ENCODE assay signal across 27 mouse cellular contexts in genomic region chr13:94573356-94573755, GRCm38 (mm10).
DNase-seq lines count a peak whose midpoint lies in the region; ATAC-seq and TF ChIP-seq lines count a peak whose summit lies in the region.
"Had no signal": no experiment of that assay in that cellular context is flagged by ENCODE, and none has a peak within 500 bp of the region (broad histone marks: within the 10 kb centered on the region; RNA-seq: fewer than 3 reads in every experiment).

No protein-coding gene starts in this region.

- H3K36me3 ChIP-seq in limb, embryonic 14.5 days (ENCODE audit: control insufficient read depth, insufficient read depth, low read length) = no peaks in the 10 kb centered on the region
- H3K36me3 ChIP-seq in limb, embryonic 10.5 days = no peaks in the 10 kb centered on the region
- H3K36me3 ChIP-seq: heart, embryonic 12.5 days; limb, embryonic 12.5 days; liver, embryonic 13.5 days; midbrain, embryonic 13.5 days; neural tube, embryonic 12.5 days had no signal

- no peak overlapping the region for H3K4me3 ChIP-seq in limb, embryonic 14.5 days (replicated peaks; ENCODE audit: low read length)
- H3K4me3 ChIP-seq in limb, embryonic 10.5 days = no peak overlapping the region
- H3K4me3 ChIP-seq: heart, embryonic 12.5 days; limb, embryonic 12.5 days; liver, embryonic 13.5 days; megakaryocyte, embryonic 14.5 days; midbrain, embryonic 13.5 days; neural tube, embryonic 12.5 days had no signal

- intact Hi-C loops in left cerebral cortex, postnatal 25 days (cut with DNase I) = no loop called here
- intact Hi-C loops in gastrocnemius, postnatal 14 days (cut with DNase I; ENCODE audit: low total_unique reads) = no loop called here

- no peak overlapping the region for H3K27ac ChIP-seq in limb, embryonic 14.5 days (replicated peaks; ENCODE audit: low read depth, low read length)
- no peak overlapping the region for H3K27ac ChIP-seq in limb, embryonic 10.5 days
- H3K27ac ChIP-seq: hindbrain, postnatal 0 days; limb, embryonic 12.5 days; liver, embryonic 13.5 days; midbrain, embryonic 13.5 days; neural tube, embryonic 12.5 days had no signal

- peak; percentile 93 for ATAC-seq in frontal cortex, adult (ENCODE audit: low TSS enrichment)
- peak; percentile 53; the same call in 1 of the 2 replicates for ATAC-seq in limb, embryonic 14.5 days (ENCODE audit: low FRiP score, low read depth)
- ATAC-seq: CD4-positive, CD25-positive, alpha-beta regulatory T cell, adult 4 months; forebrain, embryonic 16.5 days; hindbrain, postnatal 0 days; intestine, embryonic 16.5 days; midbrain, embryonic 13.5 days had no signal

- no peak overlapping the region for H3K4me2 ChIP-seq in limb, embryonic 14.5 days (replicated peaks; ENCODE audit: low read depth, low read length, severe bottlenecking)
- H3K4me2 ChIP-seq: heart, embryonic 12.5 days; limb, embryonic 12.5 days; liver, embryonic 13.5 days; lung, embryonic 14.5 days; midbrain, embryonic 13.5 days; neural tube, embryonic 12.5 days had no signal

- H3K4me1 ChIP-seq in limb, embryonic 14.5 days (ENCODE audit: control insufficient read depth, insufficient read depth, low read length) = peaks cover 14% of the 10 kb centered on the region
- H3K4me1 ChIP-seq in limb, embryonic 10.5 days = peaks cover 57% of the 10 kb centered on the region
- H3K4me1 ChIP-seq: liver, embryonic 13.5 days; megakaryocyte, embryonic 14.5 days had no signal

- no peak overlapping the region for H3K9ac ChIP-seq in limb, embryonic 14.5 days (ENCODE audit: low read depth, low read length, severe bottlenecking)
- H3K9ac ChIP-seq: heart, embryonic 12.5 days; limb, embryonic 12.5 days; liver, embryonic 13.5 days; lung, embryonic 14.5 days; midbrain, embryonic 13.5 days; neural tube, embryonic 12.5 days had no signal

- DNase-seq in frontal cortex, postnatal 10 days (ENCODE audit: low spot score in 2 of 2) = no peak
- no peak for DNase-seq in limb, embryonic 14.5 days (ENCODE audit: low spot score)
- no peak for DNase-seq in limb, embryonic 10.5 days (ENCODE audit: low spot score)
- peak; percentile 43 to 81 for DNase-seq in left cerebral cortex, postnatal 25 days (ENCODE audit: low spot score in 2 of 2)
- DNase-seq in right cerebral cortex, postnatal 36 days (ENCODE audit: low spot score in 2 of 2) = peak; percentile 32 to 60
- DNase-seq in gastrocnemius, postnatal 14 days = no peak
- DNase-seq in thymus, postnatal 10 days (ENCODE audit: low spot score in 2 of 2) = no peak
- DNase-seq: adrenal gland, postnatal 14 days; cerebellum, adult 9-10 months; gastrocnemius, postnatal 10 days; heart, adult 18-20 months; heart, postnatal 10 days; kidney, postnatal 25 days; liver, embryonic 13.5 days; lung, postnatal 36 days; thymus, postnatal 25 days had no signal

- TF ChIP-seq POLR2A in limb, embryonic 14.5 days (IDR thresholded peaks at IDR 0.05; ENCODE audit: borderline replicate concordance, extremely low read depth, insufficient read depth, insufficient read length) = no peak

- 73% methylated on average over 8 of the region's 8 CpGs for WGBS in limb, embryonic 14.5 days
- 84% methylated on average over 8 of the region's 8 CpGs for WGBS in limb, embryonic 10.5 days

- H3K9me3 ChIP-seq in limb, embryonic 14.5 days (ENCODE audit: control insufficient read depth, low read length) = no peaks in the 10 kb centered on the region
- H3K9me3 ChIP-seq in limb, embryonic 10.5 days (replicated peaks) = no peaks in the 10 kb centered on the region
- H3K9me3 ChIP-seq: heart, embryonic 12.5 days; limb, embryonic 12.5 days; liver, embryonic 13.5 days; megakaryocyte, embryonic 14.5 days; midbrain, embryonic 13.5 days; neural tube, embryonic 12.5 days had no signal

- H3K27me3 ChIP-seq in limb, embryonic 14.5 days (ENCODE audit: control insufficient read depth, insufficient read depth, low read length) = 0 out of 2 replicates have a peak, but pooled peaks cover 11% of the 10 kb centered on the region
- H3K27me3 ChIP-seq in limb, embryonic 10.5 days (ENCODE audit: low read depth, poor library complexity, severe bottlenecking) = peaks cover 68% of the 10 kb centered on the region

Comparison
In these comparisons a context has a peak if more than half of its experiments do, and no peak if none do; other contexts are left out.
1. DNase-seq: peak in left cerebral cortex, postnatal 25 days (2 of 2) and right cerebral cortex, postnatal 36 days (2 of 2); none in frontal cortex, postnatal 10 days (0 of 2), limb, embryonic 14.5 days (single experiment), limb, embryonic 10.5 days (single experiment), gastrocnemius, postnatal 14 days (single experiment) and thymus, postnatal 10 days (0 of 2).